Mouse (Mus musculus) left cerebral cortex, postnatal 10 days (tissue): ENCODE results near the gene Tspan18. TPM values are rescaled to one million over a fixed set of nuclear protein-coding genes. Genes with fewer than 3 reads are reported as not detected.

Experiments
- DNase-seq, 2 experiments: peaks; one replicate each; pipeline ENCODE4 v3.0.0; 2021 to 2022; ENCODE audit warnings: low spot score in 2 of 2, mixed read lengths in 1 of 2; ENCODE audit errors: extremely low spot score in 1 of 2
- intact Hi-C: fragments of 180-260 bp; cut with DNase I; formaldehyde crosslinking; loops from one replicate; pipeline ENCODE4 v1.15.1; 2025
- total RNA-seq, 2 experiments: library from RNA; stranded (reverse); gene quantifications; 2 replicates each; pipeline ENCODE4 v1.2.3; 2021

The Tspan18 gene
- total RNA-seq, 2 experiments from 2014 or later, result 5.6 to 6.0 TPM

- DNase-seq, result no peak
Observed at GRCm38 (mm10) chr2:93154486-93155032, 179.7 kb downstream of the Tspan18 start.

DNA sequence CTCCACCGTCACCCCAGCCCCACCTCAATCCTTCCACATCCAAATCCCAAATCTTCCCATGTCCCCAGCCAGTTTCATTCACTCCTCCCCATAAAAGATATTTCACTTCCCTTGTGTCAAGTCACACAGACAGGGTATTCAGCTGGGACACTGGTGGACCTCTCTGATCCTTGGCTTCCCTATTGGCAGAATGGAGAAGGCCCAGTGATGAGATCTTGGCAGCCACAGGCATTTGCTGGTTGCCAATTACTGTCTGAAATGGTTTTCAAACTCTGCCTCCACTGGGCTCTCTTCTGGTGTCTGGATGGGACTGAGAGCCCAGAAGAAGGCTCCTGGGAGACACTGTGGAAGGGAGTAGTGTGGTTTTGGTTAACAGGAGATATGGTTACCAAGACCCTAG is 180.5 kb downstream of the Tspan18 start:
- intact Hi-C loops, result no loop called here
- DNase-seq, result no peak

More at GRCm38 (mm10) chr2:93154486-93155032, 179.7 kb downstream of the Tspan18 start:
- intact Hi-C loops, result no loop called here

DNA sequence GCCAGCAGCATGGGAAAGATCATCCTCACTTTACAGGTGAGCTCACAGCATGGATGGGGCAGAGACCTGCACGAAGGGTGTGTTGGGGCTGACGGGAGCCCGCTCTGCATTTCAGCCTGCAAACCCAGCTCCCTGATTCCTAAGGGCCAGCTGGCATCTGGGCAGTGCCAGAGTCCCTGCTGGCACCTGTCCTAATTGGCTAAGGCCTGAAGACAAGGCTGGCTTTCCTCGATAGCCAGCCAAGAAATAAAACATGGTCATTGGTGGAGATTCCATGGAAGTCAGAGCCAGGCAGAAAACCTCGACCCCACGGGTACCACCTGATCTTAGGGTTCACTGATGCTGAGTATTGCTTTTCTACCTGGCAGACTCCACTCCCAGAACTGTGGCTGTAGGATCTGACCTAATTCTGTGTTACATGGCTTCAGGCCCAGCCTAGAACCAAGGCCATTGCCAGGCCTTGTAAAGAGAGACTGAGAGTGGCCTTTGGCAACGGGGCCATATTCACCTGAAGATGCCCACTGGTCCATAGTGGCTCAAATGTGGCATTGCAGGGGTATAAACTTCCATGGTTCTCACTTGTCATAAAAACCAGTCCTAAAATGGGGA is 181.3 kb downstream of the Tspan18 start:
- DNase-seq, result peak; percentile 46 to 60

GRCm38 (mm10) chr2:93152191-93152601 is 182.1 kb downstream of the Tspan18 start:
- no peak for DNase-seq
- intact Hi-C loops, result no loop called here

More for the DNA sequence above, 181.3 kb downstream of the Tspan18 start:
- intact Hi-C loops, result no loop called here

Other genes with a start within 250 kb of the Tspan18 start
- 10 to 100 TPM; 46.0 to 50.7 TPM for gene Trp53i11, start 147.0 kb downstream of the Tspan18 start, total RNA-seq
- gene Cd82, start 128.6 kb upstream of the Tspan18 start, total RNA-seq, result 1 to 10 TPM; 8.1 to 9.4 TPM
- gene Gm10803, start 226.1 kb upstream of the Tspan18 start, total RNA-seq, result not detected